Mouse (Mus musculus) testis, postnatal 14 days (tissue): Measurements from ENCODE around the gene Csnk2a2.

ENCODE experiments used
- DNase-seq: peaks from one replicate; pipeline ENCODE4 v3.0.0; 2021; ENCODE audit warnings: low spot score

Csnk2a2 gene

DNA sequence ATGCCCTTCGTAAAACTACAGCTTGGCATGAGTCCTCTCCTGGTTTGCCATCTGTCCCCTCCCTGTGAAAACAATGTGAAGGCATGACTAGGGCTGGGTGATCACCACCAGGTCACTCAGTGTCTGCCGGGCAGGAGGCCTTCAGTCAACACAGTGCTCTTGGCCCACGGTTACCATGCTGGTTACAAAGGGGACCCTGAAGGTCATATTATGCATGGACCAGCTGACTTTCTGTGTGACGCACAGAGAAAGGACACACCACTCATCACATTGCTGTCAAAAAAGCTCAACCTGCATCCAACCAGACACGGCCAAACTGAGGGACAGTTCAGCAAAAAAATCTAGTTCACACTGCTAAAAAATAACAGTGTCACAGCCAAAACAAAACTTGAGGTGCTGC is at the start of gene Csnk2a2:
Gene Csnk2a2 (minus strand): TSS at position 34 of the 400 bp plus-strand sequence.
- DNase-seq, result no peak

- DNase-seq, result no peak
Observed at GRCm38 (mm10) chr8:95539487-95539886, 49.6 kb upstream of the Csnk2a2 start.

DNA sequence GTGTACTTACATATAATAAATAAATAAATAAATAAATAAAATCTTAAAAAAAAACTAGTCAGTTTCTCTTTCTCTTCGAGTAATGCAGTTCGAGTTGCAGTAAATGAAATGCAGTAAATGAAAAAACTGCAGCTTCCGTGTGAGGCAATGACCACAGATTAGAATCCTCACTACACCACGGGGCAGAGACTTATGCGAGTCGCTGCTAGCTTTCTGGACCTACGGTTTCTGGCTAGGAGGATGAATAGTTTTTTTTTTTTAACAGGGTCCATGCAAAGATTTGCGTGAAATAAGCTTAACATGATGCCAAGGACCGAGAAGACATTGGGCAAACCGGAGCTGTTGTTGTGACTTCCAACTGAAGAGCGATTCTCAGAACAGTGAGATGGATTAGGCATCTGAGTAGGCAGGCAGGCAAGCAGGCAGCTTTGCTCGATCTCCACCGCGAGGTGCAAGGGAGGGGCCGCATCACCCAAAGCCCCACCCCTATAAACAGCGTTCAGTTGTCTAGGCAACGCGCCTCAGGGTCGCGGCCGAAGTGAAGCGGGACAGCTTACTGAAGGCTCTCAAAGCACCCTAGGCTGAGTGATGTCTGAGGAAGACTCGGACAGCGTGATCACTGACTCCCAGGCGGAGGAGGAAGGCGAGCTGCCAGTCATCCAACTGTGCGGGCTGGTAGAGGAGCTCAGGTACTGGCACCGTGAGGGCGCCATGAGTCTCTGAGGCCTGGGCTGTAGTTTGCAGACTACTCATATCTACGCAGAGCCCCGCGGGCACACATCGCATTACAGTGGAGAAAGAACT is 43.9 kb upstream of the Csnk2a2 start, which contains the start of gene Ccdc113:
Gene Ccdc113 (plus strand): TSS at position 502 of the 804 bp plus-strand sequence.
- DNase-seq, result peak; percentile 61

DNA sequence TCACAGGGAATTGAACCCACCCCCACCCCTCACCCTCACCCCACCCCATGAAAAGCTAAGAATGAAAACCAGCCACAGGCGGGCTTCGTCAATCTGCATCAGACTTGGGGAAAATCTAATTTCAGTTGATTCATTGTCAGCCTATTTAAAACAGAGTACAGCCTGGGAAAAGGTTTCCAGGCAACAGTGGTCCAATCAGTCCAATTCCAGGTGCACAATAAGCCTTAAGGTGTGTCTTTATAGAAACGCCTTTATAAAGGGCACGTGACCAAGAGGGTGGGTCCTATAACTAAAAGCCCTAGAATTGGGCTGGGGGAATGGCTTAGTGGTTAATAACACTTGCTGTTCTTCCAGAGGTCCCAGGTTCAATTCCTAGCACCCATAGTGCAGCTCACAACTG is 42.4 kb upstream of the Csnk2a2 start:
- no peak for DNase-seq

DNA sequence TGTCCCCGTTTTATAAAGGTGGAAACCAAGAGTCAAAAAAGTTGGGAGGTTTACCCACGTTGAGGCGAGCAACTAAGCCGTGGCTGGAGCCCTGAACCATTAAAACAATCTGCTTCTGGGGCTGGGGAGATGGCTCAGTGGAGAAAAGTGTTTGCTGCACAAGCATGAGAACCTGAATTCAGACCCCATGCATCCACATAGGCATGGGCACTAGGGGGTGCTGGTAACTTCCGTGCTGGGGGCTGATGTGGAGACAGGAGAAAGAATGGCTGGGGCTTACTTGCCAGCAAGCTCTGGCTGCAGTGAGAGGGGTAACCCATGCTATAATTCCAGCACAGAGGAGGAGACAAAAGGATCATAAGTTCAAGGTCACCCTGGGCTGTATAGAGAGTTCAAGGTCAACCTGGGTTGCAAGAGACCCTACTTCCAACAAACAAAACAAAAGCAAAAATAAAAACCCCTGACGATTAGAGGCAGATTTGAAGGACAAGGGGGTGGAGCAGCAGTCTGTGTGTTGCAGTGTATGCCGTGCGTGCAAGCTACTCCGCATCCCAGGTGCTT is 39.0 kb upstream of the Csnk2a2 start:
- no peak for DNase-seq

GRCm38 (mm10) chr8:95528194-95528593 is 38.4 kb upstream of the Csnk2a2 start:
- no peak for DNase-seq

DNA sequence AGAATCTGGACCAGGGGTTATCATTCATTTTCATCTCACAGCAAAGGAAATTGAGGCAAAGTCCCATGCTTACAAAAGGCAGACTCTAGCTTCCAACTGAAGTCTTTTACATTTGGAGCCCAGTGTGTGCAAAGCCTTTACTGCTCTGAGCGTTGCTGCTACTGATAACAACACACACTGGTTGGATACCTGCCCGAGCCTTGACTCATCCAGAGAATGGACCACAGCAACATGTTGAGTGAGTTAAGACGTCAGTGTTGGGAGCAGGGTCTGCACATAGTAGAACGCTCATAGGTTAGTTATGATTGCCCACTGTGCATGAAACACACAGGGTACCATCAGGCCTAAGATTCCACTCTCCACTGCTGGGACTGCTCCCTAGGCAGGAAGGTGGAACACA is 34.2 kb upstream of the Csnk2a2 start:
- DNase-seq, result no peak

- DNase-seq, result no peak
Observed at GRCm38 (mm10) chr8:95516928-95517327, 27.1 kb upstream of the Csnk2a2 start.

DNA sequence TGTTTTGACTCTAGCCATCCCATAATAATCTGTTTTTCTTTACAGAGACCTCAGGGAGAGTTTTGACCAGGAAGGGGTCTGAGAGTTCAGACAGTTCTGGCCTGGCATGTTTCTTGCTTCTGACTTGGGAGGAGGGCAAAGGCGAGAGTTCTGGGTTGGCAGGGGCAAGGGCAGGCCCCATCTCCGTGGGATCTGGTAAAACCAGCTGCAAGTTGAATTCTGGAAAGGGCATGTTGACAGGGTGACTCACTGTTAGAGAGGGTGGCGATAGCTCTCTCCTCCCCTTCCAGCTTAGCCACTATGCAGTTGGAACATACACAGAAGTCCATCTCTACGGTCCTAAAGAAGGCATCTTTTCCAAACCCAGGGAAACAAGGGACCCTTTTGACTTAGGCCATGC is 23.4 kb upstream of the Csnk2a2 start:
- DNase-seq, result no peak

DNA sequence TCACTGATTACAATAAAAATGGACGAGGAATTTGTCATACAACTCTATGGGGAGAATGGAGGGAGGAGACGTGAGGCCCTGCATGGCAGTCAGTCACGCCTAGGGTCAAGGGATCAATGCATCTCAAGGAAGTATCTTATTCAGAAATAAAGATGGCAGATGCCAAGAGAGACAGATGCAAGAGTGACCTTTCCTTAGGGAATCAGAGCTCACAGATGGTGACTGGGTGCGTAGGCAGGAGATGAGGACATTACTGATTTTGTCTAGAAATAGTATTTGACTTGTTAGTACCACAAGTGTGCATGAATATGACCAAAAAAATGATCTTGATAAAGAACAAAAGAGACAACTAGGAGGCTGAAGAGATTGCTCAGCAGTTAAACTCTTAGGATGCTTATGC is 22.4 kb upstream of the Csnk2a2 start:
- DNase-seq, result no peak

- no peak for DNase-seq
Observed at GRCm38 (mm10) chr8:95506245-95506644, 16.4 kb upstream of the Csnk2a2 start.

- DNase-seq, result no peak
Observed at GRCm38 (mm10) chr8:95505606-95506005, 15.8 kb upstream of the Csnk2a2 start.

DNA sequence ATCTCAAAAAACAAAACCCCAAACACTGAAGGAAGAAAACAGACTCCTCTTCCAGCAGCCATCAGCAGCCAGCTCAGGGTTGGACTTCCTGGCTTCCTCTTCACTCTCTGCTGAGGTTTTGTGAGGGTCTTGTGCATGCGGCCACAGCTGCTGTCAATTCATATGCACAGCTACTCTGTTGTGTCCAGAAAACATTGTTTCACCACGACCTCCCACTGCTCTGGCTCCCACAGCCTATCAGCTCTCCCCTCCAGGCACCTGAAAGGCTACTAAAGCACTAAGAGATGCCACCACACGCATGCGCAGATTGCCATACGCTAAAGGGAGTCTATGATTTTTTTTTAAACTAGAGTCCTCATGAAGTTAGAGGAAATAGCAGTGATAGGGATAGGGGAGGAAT is 15.0 kb upstream of the Csnk2a2 start:
- DNase-seq, result peak; percentile 66

DNA sequence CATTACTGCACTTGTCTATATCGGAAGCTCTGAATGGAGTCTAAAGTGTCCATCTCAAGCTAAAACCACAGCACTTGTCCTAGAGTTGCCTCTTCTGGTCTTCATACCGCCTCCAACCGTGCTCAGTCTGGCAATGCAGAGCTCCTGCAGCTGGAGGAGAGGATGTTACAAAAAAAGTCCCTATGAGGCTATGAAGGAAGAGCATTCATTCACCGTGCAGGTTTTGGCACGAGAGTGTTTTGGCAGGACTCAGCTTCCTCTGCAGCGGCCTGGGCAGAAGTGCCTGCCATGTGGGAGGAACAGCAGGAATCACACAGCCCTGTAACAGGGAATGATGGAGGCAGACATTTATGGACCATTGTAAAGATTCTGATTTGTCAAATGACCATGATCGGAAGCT is 12.6 kb upstream of the Csnk2a2 start:
- no peak for DNase-seq

GRCm38 (mm10) chr8:95500436-95500835 is 10.6 kb upstream of the Csnk2a2 start:
- no peak for DNase-seq

DNA sequence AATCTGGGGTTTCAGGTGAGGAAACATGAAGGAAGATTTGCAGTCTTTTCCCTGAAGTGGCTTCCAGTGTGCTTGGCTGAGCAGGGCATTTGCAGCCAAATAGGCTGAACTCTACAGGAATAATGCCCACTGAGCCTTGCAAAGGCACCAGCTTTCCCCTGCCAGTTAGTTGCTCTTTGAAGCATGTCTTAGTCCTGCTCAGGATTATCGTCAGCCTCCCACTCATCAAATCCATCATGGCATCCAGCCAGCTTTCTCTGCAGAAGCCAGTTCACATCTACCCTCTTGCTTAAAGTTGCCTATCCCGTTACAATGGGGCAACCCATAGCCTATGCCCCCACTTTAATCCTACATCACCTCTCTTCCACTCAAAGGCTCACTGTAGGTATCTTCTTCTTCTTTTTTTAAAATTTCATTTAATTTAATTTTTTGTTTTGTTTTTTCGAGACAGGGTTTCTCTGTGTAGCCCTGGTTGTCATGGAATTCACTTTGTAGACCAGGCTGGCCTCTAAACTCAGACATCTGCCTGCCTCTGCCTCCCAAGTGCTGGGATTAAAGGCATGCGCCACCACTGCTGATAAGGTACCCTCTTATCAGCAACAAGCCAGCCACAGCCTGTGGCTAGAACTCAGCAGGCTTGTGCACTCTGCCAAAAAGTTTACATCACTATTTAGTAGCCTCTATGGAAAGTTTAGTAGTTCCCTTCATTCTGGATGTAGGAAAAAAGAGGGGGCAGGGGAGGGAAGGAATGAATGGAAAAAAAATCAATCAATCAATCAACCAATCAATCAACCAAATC is 9.6 kb upstream of the Csnk2a2 start:
- no peak for DNase-seq

DNA sequence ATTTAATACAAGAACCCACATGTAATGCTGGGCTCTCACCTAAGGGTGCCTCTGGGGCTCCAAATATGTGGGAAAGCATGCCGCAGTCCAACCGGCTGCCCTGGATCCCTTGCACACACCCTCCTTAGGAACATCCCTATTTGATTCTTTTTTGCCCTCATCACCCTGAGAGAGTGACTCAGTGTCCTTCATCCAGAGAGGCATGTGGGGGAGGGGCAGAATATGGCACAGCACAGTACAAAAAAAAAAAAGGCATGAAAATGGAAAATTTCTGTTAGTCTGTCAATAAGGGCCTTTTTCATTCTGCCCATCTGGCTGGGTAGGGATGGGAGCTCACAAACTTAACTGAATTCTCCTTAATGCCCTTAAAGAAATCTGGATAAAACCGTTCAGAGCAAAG is 8.0 kb upstream of the Csnk2a2 start:
- DNase-seq, result no peak

GRCm38 (mm10) chr8:95496420-95496819 is 6.6 kb upstream of the Csnk2a2 start:
- no peak for DNase-seq

GRCm38 (mm10) chr8:95495444-95495843 is 5.6 kb upstream of the Csnk2a2 start:
- DNase-seq, result no peak

- DNase-seq, result no peak
Observed at GRCm38 (mm10) chr8:95492057-95492456, 2.2 kb upstream of the Csnk2a2 start.

- DNase-seq, result peak; percentile 87
Observed at GRCm38 (mm10) chr8:95488698-95489332, 1.0 kb downstream of the Csnk2a2 start.
